In the genomic region with DNA sequence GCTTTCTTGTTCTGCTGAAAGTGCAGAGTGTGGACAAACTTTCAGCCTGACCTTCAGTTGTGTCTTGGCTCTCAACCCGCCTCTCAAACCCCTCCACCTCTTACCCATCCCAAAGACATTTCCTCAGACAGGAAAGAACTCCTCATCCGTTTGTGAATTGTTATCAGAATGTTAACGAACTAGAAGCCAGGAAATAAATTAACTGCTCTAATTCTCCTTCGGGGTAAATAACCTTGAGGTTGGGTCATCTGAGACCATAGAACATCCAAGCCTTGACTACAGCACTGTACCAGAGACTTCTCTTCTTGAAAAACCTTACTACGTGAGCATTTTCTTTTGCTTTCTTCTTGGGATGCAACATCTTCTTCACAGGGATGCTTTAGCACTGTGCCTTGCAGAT, we compare ENCODE assay signal across 12 mouse cellular contexts. TPM values are rescaled to one million over a fixed set of nuclear protein-coding genes. Genes with fewer than 3 reads are reported as not detected.
DNase-seq lines count a peak whose midpoint lies in the region; ATAC-seq and TF ChIP-seq lines count a peak whose summit lies in the region.
"Had no signal": no experiment of that assay in that cellular context is flagged by ENCODE, and none has a peak within 500 bp of the region (broad histone marks: within the 10 kb centered on the region; RNA-seq: fewer than 3 reads in every experiment).

No protein-coding gene starts in this region.

- H3K9ac ChIP-seq in heart, embryonic 13.5 days: no peak overlapping the region
- H3K9ac ChIP-seq in lung, embryonic 16.5 days (ENCODE audit: low read length): no peak overlapping the region
- H3K9ac ChIP-seq in kidney, embryonic 16.5 days (replicated peaks; ENCODE audit: low read length): no peak overlapping the region

- peak overlapping the region; percentile 92 for H3K27ac ChIP-seq in heart, embryonic 13.5 days (replicated peaks)
- H3K27ac ChIP-seq in lung, embryonic 16.5 days (ENCODE audit: low read length): peak overlapping the region; percentile 94
- H3K27ac ChIP-seq in kidney, embryonic 16.5 days (ENCODE audit: low read length): 0 out of 2 replicates have a peak overlapping the region, but pooled peaks have one; percentile 7
- H3K27ac ChIP-seq: midbrain, embryonic 13.5 days had no signal

- peak overlapping the region; percentile 83 for H3K4me2 ChIP-seq in heart, embryonic 13.5 days
- no peak overlapping the region for H3K4me2 ChIP-seq in lung, embryonic 16.5 days (ENCODE audit: low read depth, low read length)
- H3K4me2 ChIP-seq in kidney, embryonic 16.5 days (replicated peaks; ENCODE audit: low read depth, low read length): peak overlapping the region; percentile 70; the same call in 1 of the 2 replicates
- H3K4me2 ChIP-seq in myocyte (ENCODE audit: low read depth): no peak overlapping the region

- no peaks in the 10 kb centered on the region for H3K27me3 ChIP-seq in heart, embryonic 13.5 days (replicated peaks)
- no peaks in the 10 kb centered on the region for H3K27me3 ChIP-seq in lung, embryonic 16.5 days (ENCODE audit: control insufficient read depth, insufficient read depth, low read depth, low read length)
- H3K27me3 ChIP-seq in kidney, embryonic 16.5 days (ENCODE audit: insufficient read depth, low read length): no peaks in the 10 kb centered on the region
- no peaks in the 10 kb centered on the region for H3K27me3 ChIP-seq in myocyte (ENCODE audit: control insufficient read depth, insufficient read depth, insufficient read length)
- H3K27me3 ChIP-seq: CH12.LX; hindbrain, embryonic 15.5 days; midbrain, embryonic 13.5 days had no signal

- no peaks in the 10 kb centered on the region for H3K36me3 ChIP-seq in heart, embryonic 13.5 days
- no peaks in the 10 kb centered on the region for H3K36me3 ChIP-seq in lung, embryonic 16.5 days (ENCODE audit: control insufficient read depth, insufficient read depth, low read length)
- no peaks in the 10 kb centered on the region for H3K36me3 ChIP-seq in kidney, embryonic 16.5 days (ENCODE audit: insufficient read depth, low read length)
- no peaks in the 10 kb centered on the region for H3K36me3 ChIP-seq in myocyte (ENCODE audit: control insufficient read depth, insufficient read depth)
- H3K36me3 ChIP-seq: hindbrain, embryonic 15.5 days; midbrain, embryonic 13.5 days had no signal

- WGBS in heart, embryonic 13.5 days: 58% methylated on average over 5 of the region's 5 CpGs
- WGBS in lung, embryonic 16.5 days: 55% methylated on average over 5 of the region's 5 CpGs
- WGBS in kidney, embryonic 16.5 days: 56% methylated on average over 5 of the region's 5 CpGs

- H3K4me1 ChIP-seq in heart, embryonic 13.5 days: peaks cover 21% of the 10 kb centered on the region
- peaks cover 12% of the 10 kb centered on the region for H3K4me1 ChIP-seq in lung, embryonic 16.5 days (replicated peaks; ENCODE audit: control insufficient read depth, insufficient read depth, low read length)
- H3K4me1 ChIP-seq in kidney, embryonic 16.5 days (ENCODE audit: insufficient read depth, low read length): peaks cover 7% of the 10 kb centered on the region; the same call in 1 of the 2 replicates

- no peaks in the 10 kb centered on the region for H3K79me2 ChIP-seq in myocyte (ENCODE audit: control insufficient read depth, insufficient read depth)

- no peak overlapping the region for H3ac ChIP-seq in myocyte (ENCODE audit: control insufficient read depth, insufficient read length)

- no peaks in the 10 kb centered on the region for H3K9me3 ChIP-seq in heart, embryonic 13.5 days
- no peaks in the 10 kb centered on the region for H3K9me3 ChIP-seq in lung, embryonic 16.5 days (ENCODE audit: control insufficient read depth, low read length)
- H3K9me3 ChIP-seq in kidney, embryonic 16.5 days (ENCODE audit: low read length): no peaks in the 10 kb centered on the region
- H3K9me3 ChIP-seq: hindbrain, embryonic 15.5 days; midbrain, embryonic 13.5 days had no signal

- TF ChIP-seq POLR2A in myocyte (IDR thresholded peaks at IDR 0.05; ENCODE audit: insufficient read length, low read depth): no peak

- DNase-seq in heart, adult 11 months: no peak
- DNase-seq in lung, postnatal 36 days: no peak
- DNase-seq in spleen, postnatal 10 days (ENCODE audit: low spot score in 2 of 2): no peak
- DNase-seq: gastrocnemius, postnatal 14 days; thymus, postnatal 4 days had no signal

- ATAC-seq in heart, embryonic 13.5 days (ENCODE audit: extremely low read depth, insufficient number of reproducible peaks, low FRiP score, low TSS enrichment): no peak
- ATAC-seq in lung, embryonic 16.5 days (ENCODE audit: low read depth): no peak
- no peak for ATAC-seq in kidney, embryonic 16.5 days (ENCODE audit: low FRiP score, low TSS enrichment)

- no peak overlapping the region for H3K4me3 ChIP-seq in heart, embryonic 13.5 days
- H3K4me3 ChIP-seq in lung, embryonic 16.5 days (ENCODE audit: low read length): no peak overlapping the region
- H3K4me3 ChIP-seq in kidney, embryonic 16.5 days (ENCODE audit: low read length): no peak overlapping the region
- peak overlapping the region; percentile 70 for H3K4me3 ChIP-seq in myocyte

TF ChIP-seq in myocyte, 11 proteins besides CTCF, POLR2A, EP300 and RAD21:
- no peak for TF ChIP-seq MYOG (IDR thresholded peaks at IDR 0.05; ENCODE audit: control insufficient read depth in 1 of 3, insufficient read depth in 1 of 3, insufficient read length in 2 of 3, low read depth in 2 of 3)
- no peak for TF ChIP-seq REST (IDR thresholded peaks at IDR 0.05; ENCODE audit: insufficient read depth, insufficient read length)
- no peak for TF ChIP-seq E2F4 (IDR thresholded peaks at IDR 0.05; ENCODE audit: insufficient read depth)
- no peak for TF ChIP-seq CEBPB (IDR thresholded peaks at IDR 0.05; ENCODE audit: insufficient read depth, poor library complexity, severe bottlenecking)
- TF ChIP-seq TCF12 (IDR thresholded peaks at IDR 0.05; ENCODE audit: insufficient read depth, poor library complexity, severe bottlenecking): no peak

RNA-seq across cellular contexts. Expression of gene Lrrk2, which starts 1.0 kb away (rescaled TPM):
- 3.4 and 3.5 TPM in 2 replicates for polyA plus RNA-seq in heart, embryonic 13.5 days (2015; fragmentation: Nextera tagmentation; extraction: Ambion mirVana)
- 9.2 and 10.7 TPM in 2 replicates for polyA plus RNA-seq in lung, embryonic 16.5 days (2015; fragmentation: Nextera tagmentation; extraction: Ambion mirVana)
- polyA plus RNA-seq in kidney, embryonic 16.5 days (2015; fragmentation: Nextera tagmentation; extraction: Ambion mirVana): 6.6 and 8.7 TPM in 2 replicates
- polyA plus RNA-seq in myocyte (2012; fragmentation: generic; extraction: Trizol): 9.2 TPM

Comparison
In these comparisons a context has a peak if more than half of its experiments do, and no peak if none do; other contexts are left out.
1. H3K27ac ChIP-seq: peak in every context shown above with its lines; median percentile 94 in lung, embryonic 16.5 days; 92 in heart, embryonic 13.5 days; 7 in kidney, embryonic 16.5 days.
2. H3K4me2 ChIP-seq: peak in heart, embryonic 13.5 days (single experiment) and kidney, embryonic 16.5 days (single experiment); none in lung, embryonic 16.5 days (single experiment) and myocyte (single experiment).